Mouse (Mus musculus) Patski (cell line): ENCODE measurements around the gene Dcakd. TPM values are rescaled to one million over a fixed set of nuclear protein-coding genes. Genes with fewer than 3 reads are reported as not detected.

Experiments used
- ATAC-seq: fragments of 100-300 bp; one replicate; pipeline ENCODE4 v1.8.0; 2021
- CTCF ChIA-PET: fragments of 350-600 bp; sonication (Branson Sonifier 250); formaldehyde crosslinking; loops from one replicate; lab custom pipeline; 2022; ENCODE audit warnings: inconsistent platforms; lab: Charles Lee
- POLR2A ChIA-PET: fragments of 350-600 bp; sonication (Branson Sonifier 250); formaldehyde crosslinking; loops from one replicate; lab custom pipeline; 2022; ENCODE audit warnings: antibody characterized with exemption, inconsistent platforms; lab: Charles Lee
- DNase-seq: peaks from one replicate; pipeline ENCODE4 v3.0.0-alpha.2; 2011; ENCODE audit warnings: low read depth, low spot score
- H3K27me3 ChIP-seq: fragments of 371-371 bp; one replicate; pipeline ENCODE4 v1.5.1; 2021
- CTCF ChIP-seq: fragments of 100-300 bp; IDR thresholded peaks from one replicate; pipeline ENCODE4 v1.5.1; 2021
- in situ Hi-C: fragments of 300-500 bp; cut with MboI; formaldehyde crosslinking; loops from 3 replicates; pipeline ENCODE4 v1.11.1; 2018; ENCODE audit warnings: low pct_unique_long_range_greater_than_20kb, mixed read lengths
- polyA plus RNA-seq: library from polyadenylated mRNA; unstranded; gene quantifications from one replicate; pipeline ENCODE4 v1.2.3, GENCODE M21; 2021

Dcakd gene
- polyA plus RNA-seq, 1 experiment from 2014 or later, result 60.6 TPM

GRCm38 (mm10) chr11:102963855-102964546, 64.1 kb downstream of the Dcakd start:
- POLR2A ChIA-PET, result no interaction called here
- in situ Hi-C loops, result no loop called here
- no peaks in the 10 kb centered on the region for H3K27me3 ChIP-seq
- TF ChIP-seq CTCF, result no peak
- DNase-seq, result no peak
- ATAC-seq, result no peak
- CTCF ChIA-PET, result interaction anchor here (1.0 kb wide), 1 partner anchor 28 kb away, joined by 3 read pairs; no protein-coding TSS in a partner anchor

GRCm38 (mm10) chr11:102963246-102963854, 64.8 kb downstream of the Dcakd start:
- in situ Hi-C loops, result no loop called here
- CTCF ChIA-PET, result interaction anchor here (1.1 to 2.1 kb wide), 2 partner anchors 10 to 38 kb away, joined by 3 to 4 read pairs; no protein-coding TSS in a partner anchor
- DNase-seq (no peak), ATAC-seq (no peak)
- H3K27me3 ChIP-seq, result no peaks in the 10 kb centered on the region
- POLR2A ChIA-PET, result no interaction called here
- no peak for TF ChIP-seq CTCF

GRCm38 (mm10) chr11:102962861-102963245, 65.3 kb downstream of the Dcakd start:
- POLR2A ChIA-PET, result no interaction called here
- DNase-seq (no peak), ATAC-seq (no peak)
- H3K27me3 ChIP-seq, result no peaks in the 10 kb centered on the region
- no peak for TF ChIP-seq CTCF
- CTCF ChIA-PET, result interaction anchor here (1.1 to 2.1 kb wide), 2 partner anchors 10 to 37 kb away, joined by 3 to 4 read pairs; no protein-coding TSS in a partner anchor
- in situ Hi-C loops, result no loop called here

- ChIA-PET CTCF (interaction anchor here (1.5 kb wide), 1 partner anchor 81 kb away, joined by 3 read pairs; no protein-coding TSS in a partner anchor), POLR2A (interaction anchor here (1.0 kb wide), 1 partner anchor 49 kb away, joined by 3 read pairs; no protein-coding TSS in a partner anchor)
- in situ Hi-C loops, result no loop called here
- ATAC-seq, result no peak
- H3K27me3 ChIP-seq, result no peaks in the 10 kb centered on the region
- no peak for TF ChIP-seq CTCF
- no peak for DNase-seq
Observed at GRCm38 (mm10) chr11:102961082-102961481, 67.1 kb downstream of the Dcakd start.

GRCm38 (mm10) chr11:102958870-102959269, 69.3 kb downstream of the Dcakd start:
- in situ Hi-C loops, result no loop called here
- POLR2A ChIA-PET, result no interaction called here
- H3K27me3 ChIP-seq, result no peaks in the 10 kb centered on the region
- ATAC-seq (no peak), DNase-seq (no peak)
- CTCF ChIA-PET, result interaction anchor here (1.2 kb wide), 1 partner anchor 9 kb away, joined by 3 read pairs; no protein-coding TSS in a partner anchor
- no peak for TF ChIP-seq CTCF

GRCm38 (mm10) chr11:102958431-102958830, 69.7 kb downstream of the Dcakd start:
- in situ Hi-C loops, result no loop called here
- DNase-seq (peak; percentile 47), ATAC-seq (no peak)
- ChIA-PET POLR2A (no interaction called here), CTCF (no interaction called here)
- TF ChIP-seq CTCF, result no peak
- H3K27me3 ChIP-seq, result no peaks in the 10 kb centered on the region

- ATAC-seq, result no peak
- CTCF ChIA-PET, result no interaction called here
- H3K27me3 ChIP-seq, result no peaks in the 10 kb centered on the region
Observed at GRCm38 (mm10) chr11:102957692-102958091, 70.4 kb downstream of the Dcakd start.

GRCm38 (mm10) chr11:102956962-102957614, 71.0 kb downstream of the Dcakd start:
- H3K27me3 ChIP-seq, result no peaks in the 10 kb centered on the region
- ChIA-PET CTCF (no interaction called here), POLR2A (no interaction called here)
- in situ Hi-C loops, result no loop called here
- ATAC-seq, result no peak
- DNase-seq, result no peak
- TF ChIP-seq CTCF, result no peak

More at GRCm38 (mm10) chr11:102957692-102958091, 70.4 kb downstream of the Dcakd start:
- in situ Hi-C loops, result no loop called here
- POLR2A ChIA-PET, result no interaction called here
- TF ChIP-seq CTCF, result no peak
- DNase-seq, result no peak

- no peak for DNase-seq
- CTCF ChIA-PET, result interaction anchor here (1.0 kb wide), 1 partner anchor 10 kb away, joined by 3 read pairs; no protein-coding TSS in a partner anchor
- in situ Hi-C loops, result no loop called here
- POLR2A ChIA-PET, result no interaction called here
- ATAC-seq, result no peak
- no peaks in the 10 kb centered on the region for H3K27me3 ChIP-seq
- no peak for TF ChIP-seq CTCF
Observed at GRCm38 (mm10) chr11:102952922-102953321, 75.2 kb downstream of the Dcakd start.

GRCm38 (mm10) chr11:102948043-102948961, 79.8 kb downstream of the Dcakd start:
- DNase-seq (peak; percentile 72), ATAC-seq (peak; percentile 40)
- in situ Hi-C loops, result no loop called here
- TF ChIP-seq CTCF, result no peak
- H3K27me3 ChIP-seq, result no peaks in the 10 kb centered on the region
- ChIA-PET POLR2A (no interaction called here), CTCF (interaction anchor here (0.9 kb wide), 1 partner anchor 30 kb away, joined by 4 read pairs; no protein-coding TSS in a partner anchor)
